Mouse (Mus musculus) ES-E14 (cell line): ENCODE data around the gene Astn1.

Experiments used
- CHD2 ChIP-seq: IDR thresholded peaks from 2 replicates; pipeline ENCODE4 v1.6.1; 2014; ENCODE audit warnings: mild to moderate bottlenecking, low read depth, low read length, inconsistent platforms
- HCFC1 ChIP-seq: IDR thresholded peaks from 2 replicates; pipeline ENCODE4 v1.6.1; 2012; ENCODE audit warnings: low read length, inconsistent platforms, borderline replicate concordance; ENCODE audit not compliant: insufficient read depth
- MAFK ChIP-seq: IDR thresholded peaks from 2 replicates; pipeline ENCODE4 v1.6.1; 2014; ENCODE audit warnings: mild to moderate bottlenecking, low read depth, low read length, inconsistent platforms; ENCODE audit not compliant: insufficient read depth
- ZC3H11A ChIP-seq: IDR thresholded peaks from 2 replicates; pipeline ENCODE4 v1.6.1; 2012; ENCODE audit warnings: low read depth, mild to moderate bottlenecking, inconsistent platforms, low read length, borderline replicate concordance
- ZNF384 ChIP-seq: IDR thresholded peaks from 2 replicates; pipeline ENCODE4 v1.6.1; 2012; ENCODE audit warnings: low read depth, low read length, inconsistent platforms

GRCm38 (mm10) chr1:158465286-158465685 is 103.2 kb downstream of the Astn1 start:
- no peak for TF ChIP-seq MAFK
- no peak for TF ChIP-seq ZC3H11A
- TF ChIP-seq HCFC1: no peak
- TF ChIP-seq ZNF384: no peak
- no peak for TF ChIP-seq CHD2
